In the genomic region with DNA sequence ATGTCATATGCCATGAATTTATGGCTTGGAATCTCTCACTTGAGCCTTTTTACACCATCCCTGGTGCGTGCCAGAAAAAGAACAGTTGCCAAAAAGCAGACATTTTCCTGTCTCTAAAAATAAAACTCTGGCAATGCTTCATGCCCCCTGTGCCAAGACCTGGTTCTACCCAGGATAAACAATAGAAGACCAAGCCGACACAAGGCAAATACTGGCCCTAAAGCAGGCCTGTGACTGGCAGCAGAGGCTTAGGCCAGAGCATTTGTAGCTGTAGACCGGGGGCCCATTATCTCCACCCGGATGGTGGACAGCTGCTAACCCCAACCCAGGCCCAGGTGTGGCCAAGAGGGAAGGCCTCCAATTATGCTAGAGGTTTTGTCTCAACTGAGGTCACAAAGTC, we compare ENCODE assay signal across 9 mouse cellular contexts. TPM values are rescaled to one million over a fixed set of nuclear protein-coding genes. Genes with fewer than 3 reads are reported as not detected.
DNase-seq lines count a peak whose midpoint lies in the region; ATAC-seq and TF ChIP-seq lines count a peak whose summit lies in the region.
"Had no signal": no experiment of that assay in that cellular context is flagged by ENCODE, and none has a peak within 500 bp of the region (broad histone marks: within the 10 kb centered on the region; RNA-seq: fewer than 3 reads in every experiment).

No protein-coding gene starts in this region.

- H3K27ac ChIP-seq in hindbrain, embryonic 16.5 days (ENCODE audit: low read depth, low read length), result peak overlapping the region; percentile 18; the same call in 1 of the 2 replicates
- no peak overlapping the region for H3K27ac ChIP-seq in hindbrain, embryonic 13.5 days
- H3K27ac ChIP-seq in gastrocnemius, adult 2 months, result peak overlapping the region; percentile 67
- H3K27ac ChIP-seq in limb, embryonic 14.5 days (replicated peaks; ENCODE audit: low read depth, low read length), result peak overlapping the region; percentile 98

- no peaks in the 10 kb centered on the region for H3K27me3 ChIP-seq in hindbrain, embryonic 16.5 days (replicated peaks; ENCODE audit: control insufficient read depth, insufficient read depth, low read length)
- H3K27me3 ChIP-seq in hindbrain, embryonic 13.5 days, result no peaks in the 10 kb centered on the region
- no peaks in the 10 kb centered on the region for H3K27me3 ChIP-seq in limb, embryonic 14.5 days (ENCODE audit: control insufficient read depth, insufficient read depth, low read length)
- H3K27me3 ChIP-seq: megakaryocyte, embryonic 14.5 days had no signal

- ATAC-seq in hindbrain, embryonic 16.5 days, result no peak
- no peak for ATAC-seq in hindbrain, embryonic 13.5 days (ENCODE audit: low FRiP score)
- no peak for ATAC-seq in limb, embryonic 14.5 days (ENCODE audit: low FRiP score, low read depth)

- H3K36me3 ChIP-seq in hindbrain, embryonic 16.5 days (ENCODE audit: control insufficient read depth, insufficient read depth, low read length), result no peaks in the 10 kb centered on the region
- H3K36me3 ChIP-seq in hindbrain, embryonic 13.5 days, result no peaks in the 10 kb centered on the region
- H3K36me3 ChIP-seq in limb, embryonic 14.5 days (ENCODE audit: control insufficient read depth, insufficient read depth, low read length), result no peaks in the 10 kb centered on the region

- WGBS in hindbrain, embryonic 16.5 days, result 55% methylated on average over 4 of the region's 4 CpGs
- 74% methylated on average over 4 of the region's 4 CpGs for WGBS in hindbrain, embryonic 13.5 days
- 48% methylated on average over 4 of the region's 4 CpGs for WGBS in limb, embryonic 14.5 days

- H3K9me3 ChIP-seq in hindbrain, embryonic 16.5 days (ENCODE audit: control insufficient read depth, low read length), result no peaks in the 10 kb centered on the region
- no peaks in the 10 kb centered on the region for H3K9me3 ChIP-seq in hindbrain, embryonic 13.5 days
- no peaks in the 10 kb centered on the region for H3K9me3 ChIP-seq in limb, embryonic 14.5 days (ENCODE audit: control insufficient read depth, low read length)

- intact Hi-C loops in gastrocnemius, adult 2 months (cut with DNase I), result loop anchor here (5.0 kb wide), 1 partner anchor 180 kb away; a partner anchor contains a TSS

- no peak for TF ChIP-seq POLR2A in limb, embryonic 14.5 days (IDR thresholded peaks at IDR 0.05; ENCODE audit: borderline replicate concordance, extremely low read depth, insufficient read depth, insufficient read length)

- no peak overlapping the region for H3K4me3 ChIP-seq in hindbrain, embryonic 16.5 days (ENCODE audit: low read length)
- no peak overlapping the region for H3K4me3 ChIP-seq in hindbrain, embryonic 13.5 days
- H3K4me3 ChIP-seq in gastrocnemius, adult 2 months, result no peak overlapping the region
- H3K4me3 ChIP-seq in limb, embryonic 14.5 days (replicated peaks; ENCODE audit: low read length), result no peak overlapping the region
- H3K4me3 ChIP-seq: megakaryocyte, embryonic 14.5 days had no signal

- DNase-seq in adrenal gland, postnatal 36 days, result peak; percentile 22 to 32
- peak; percentile 33 for DNase-seq in gastrocnemius, adult 2 months
- DNase-seq in limb, embryonic 14.5 days (ENCODE audit: low spot score), result peak; percentile 58
- no peak for DNase-seq in spleen, postnatal 14 days (ENCODE audit: low spot score in 2 of 2)
- DNase-seq in liver, result no peak
- DNase-seq in layer of hippocampus, adult 9-11 months, result no peak

- no peak overlapping the region for H3K9ac ChIP-seq in hindbrain, embryonic 16.5 days (ENCODE audit: low read depth, low read length)
- no peak overlapping the region for H3K9ac ChIP-seq in hindbrain, embryonic 13.5 days
- no peak overlapping the region for H3K9ac ChIP-seq in limb, embryonic 14.5 days (ENCODE audit: low read depth, low read length, severe bottlenecking)

- TF ChIP-seq CTCF in gastrocnemius, adult 2 months (IDR thresholded peaks at IDR 0.05), result no peak

- peaks cover 15% of the 10 kb centered on the region for H3K4me1 ChIP-seq in hindbrain, embryonic 16.5 days (ENCODE audit: control insufficient read depth, insufficient read depth, low read depth, low read length)
- H3K4me1 ChIP-seq in hindbrain, embryonic 13.5 days (replicated peaks), result peaks cover 30% of the 10 kb centered on the region
- H3K4me1 ChIP-seq in limb, embryonic 14.5 days (ENCODE audit: control insufficient read depth, insufficient read depth, low read length), result peaks cover 47% of the 10 kb centered on the region

- H3K4me2 ChIP-seq in hindbrain, embryonic 16.5 days (ENCODE audit: low read length), result no peak overlapping the region
- H3K4me2 ChIP-seq in hindbrain, embryonic 13.5 days, result no peak overlapping the region
- H3K4me2 ChIP-seq in limb, embryonic 14.5 days (replicated peaks; ENCODE audit: low read depth, low read length, severe bottlenecking), result no peak overlapping the region

RNA-seq across cellular contexts. Expression of a gene that starts 41.5 kb away (rescaled TPM):
- not detected in 2 replicates for polyA plus RNA-seq in hindbrain, embryonic 16.5 days (2015; fragmentation: Nextera tagmentation; extraction: Ambion mirVana)
- not detected in 2 replicates for polyA plus RNA-seq in hindbrain, embryonic 13.5 days (2015; fragmentation: Nextera tagmentation; extraction: Ambion mirVana)
- not detected for total RNA-seq in adrenal gland, postnatal 36 days (2021)
- not detected for total RNA-seq in gastrocnemius, adult 2 months (2021)
- not detected in 2 replicates for polyA plus RNA-seq in limb, embryonic 14.5 days (2012; rRNA removed)
- polyA plus RNA-seq in limb, embryonic 14.5 days (2014; fragmentation: Nextera tagmentation; extraction: Ambion mirVana), result not detected in 2 replicates

Comparison
In these comparisons a context has a peak if more than half of its experiments do, and no peak if none do; other contexts are left out.
1. DNase-seq: peak in adrenal gland, postnatal 36 days (2 of 2), gastrocnemius, adult 2 months (single experiment) and limb, embryonic 14.5 days (single experiment); none in spleen, postnatal 14 days (0 of 2), liver (single experiment) and layer of hippocampus, adult 9-11 months (single experiment).